Mouse (Mus musculus): ENCODE data around the gene Slc38a8. TPM values are rescaled to one million over a fixed set of nuclear protein-coding genes. Genes with fewer than 3 reads are reported as not detected.

Slc38a8 gene
- total and polyA plus RNA-seq, 2 experiments from 2014 or later: not detected

- 33% methylated on average over 7 of the region's 7 CpGs for WGBS
- H3K9ac ChIP-seq (replicated peaks; ENCODE audit: low read depth, low read length): no peak overlapping the region
- TF ChIP-seq CTCF (IDR thresholded peaks at IDR 0.05; ENCODE audit: low read depth): no peak
- TF ChIP-seq EP300 (IDR thresholded peaks at IDR 0.05; ENCODE audit: low read depth): no peak
- H3K27ac ChIP-seq (ENCODE audit: low read depth): no peak overlapping the region
- no peaks in the 10 kb centered on the region for H3K9me3 ChIP-seq (replicated peaks; ENCODE audit: control insufficient read depth, low read length)
- no peak overlapping the region for H3K4me3 ChIP-seq (ENCODE audit: low read depth, low read length)
- no peak overlapping the region for H3K4me2 ChIP-seq (ENCODE audit: low read depth, low read length)
- no peaks in the 10 kb centered on the region for H3K36me3 ChIP-seq (replicated peaks; ENCODE audit: control insufficient read depth, insufficient read depth, low read length)
- H3K27me3 ChIP-seq (ENCODE audit: control insufficient read depth, insufficient read depth, low read length): peaks cover 49% of the 10 kb centered on the region
- ATAC-seq (ENCODE audit: insufficient read depth, low read depth): no peak
- no peaks in the 10 kb centered on the region for H3K4me1 ChIP-seq (ENCODE audit: control insufficient read depth, insufficient read depth)
- no peak for DNase-seq (ENCODE audit: low spot score)
Measured at GRCm38 (mm10) chr8:119463709-119464108, 37.8 kb downstream of the Slc38a8 start.

GRCm38 (mm10) chr8:119461356-119461755 is 40.1 kb downstream of the Slc38a8 start:
- no peak for DNase-seq (ENCODE audit: low spot score)
- TF ChIP-seq CTCF (IDR thresholded peaks at IDR 0.05; ENCODE audit: low read depth) (no peak), EP300 (IDR thresholded peaks at IDR 0.05; ENCODE audit: low read depth) (no peak)
- 57% methylated on average over 9 of the region's 9 CpGs for WGBS
- no peaks in the 10 kb centered on the region for H3K36me3 ChIP-seq (replicated peaks; ENCODE audit: control insufficient read depth, insufficient read depth, low read length)
- peaks cover 41% of the 10 kb centered on the region for H3K27me3 ChIP-seq (ENCODE audit: control insufficient read depth, insufficient read depth, low read length)
- ATAC-seq (ENCODE audit: insufficient read depth, low read depth): no peak
- no peak overlapping the region for H3K4me3 ChIP-seq (ENCODE audit: low read depth, low read length)
- no peaks in the 10 kb centered on the region for H3K4me1 ChIP-seq (ENCODE audit: control insufficient read depth, insufficient read depth)
- no peak overlapping the region for H3K27ac ChIP-seq (ENCODE audit: low read depth)
- no peak overlapping the region for H3K4me2 ChIP-seq (ENCODE audit: low read depth, low read length)
- no peak overlapping the region for H3K9ac ChIP-seq (replicated peaks; ENCODE audit: low read depth, low read length)
- no peaks in the 10 kb centered on the region for H3K9me3 ChIP-seq (replicated peaks; ENCODE audit: control insufficient read depth, low read length)

- no peak overlapping the region for H3K9ac ChIP-seq (replicated peaks; ENCODE audit: low read depth, low read length)
- no peaks in the 10 kb centered on the region for H3K9me3 ChIP-seq (replicated peaks; ENCODE audit: control insufficient read depth, low read length)
- H3K4me2 ChIP-seq (ENCODE audit: low read depth, low read length): no peak overlapping the region
- no peaks in the 10 kb centered on the region for H3K36me3 ChIP-seq (replicated peaks; ENCODE audit: control insufficient read depth, insufficient read depth, low read length)
- H3K4me1 ChIP-seq (ENCODE audit: control insufficient read depth, insufficient read depth): no peaks in the 10 kb centered on the region
- no peak overlapping the region for H3K4me3 ChIP-seq (ENCODE audit: low read depth, low read length)
- no peak for ATAC-seq (ENCODE audit: insufficient read depth, low read depth)
- 12% methylated on average over 16 of the region's 16 CpGs for WGBS
- no peak for DNase-seq (ENCODE audit: low spot score)
- TF ChIP-seq CTCF (IDR thresholded peaks at IDR 0.05; ENCODE audit: low read depth): no peak
- no peak for TF ChIP-seq EP300 (IDR thresholded peaks at IDR 0.05; ENCODE audit: low read depth)
- H3K27me3 ChIP-seq (ENCODE audit: control insufficient read depth, insufficient read depth, low read length): peaks cover 24% of the 10 kb centered on the region
- H3K27ac ChIP-seq (ENCODE audit: low read depth): no peak overlapping the region
Measured at GRCm38 (mm10) chr8:119459724-119460123, 41.8 kb downstream of the Slc38a8 start.

GRCm38 (mm10) chr8:119456045-119456444 is 45.5 kb downstream of the Slc38a8 start:
- no peaks in the 10 kb centered on the region for H3K4me1 ChIP-seq (ENCODE audit: control insufficient read depth, insufficient read depth)
- TF ChIP-seq EP300 (IDR thresholded peaks at IDR 0.05; ENCODE audit: low read depth): no peak
- no peak for TF ChIP-seq CTCF (IDR thresholded peaks at IDR 0.05; ENCODE audit: low read depth)
- peaks cover 14% of the 10 kb centered on the region; the same call in 1 of the 2 replicates for H3K27me3 ChIP-seq (ENCODE audit: control insufficient read depth, insufficient read depth, low read length)
- ATAC-seq (ENCODE audit: insufficient read depth, low read depth): no peak
- H3K36me3 ChIP-seq (replicated peaks; ENCODE audit: control insufficient read depth, insufficient read depth, low read length): no peaks in the 10 kb centered on the region
- no peak overlapping the region for H3K4me2 ChIP-seq (ENCODE audit: low read depth, low read length)
- no peak overlapping the region for H3K4me3 ChIP-seq (ENCODE audit: low read depth, low read length)
- WGBS: 77% methylated on average over 5 of the region's 5 CpGs
- H3K27ac ChIP-seq (ENCODE audit: low read depth): no peak overlapping the region
- no peak for DNase-seq (ENCODE audit: low spot score)
- no peaks in the 10 kb centered on the region for H3K9me3 ChIP-seq (replicated peaks; ENCODE audit: control insufficient read depth, low read length)
- H3K9ac ChIP-seq (replicated peaks; ENCODE audit: low read depth, low read length): no peak overlapping the region

GRCm38 (mm10) chr8:119452919-119453318 is 48.6 kb downstream of the Slc38a8 start:
- 80% methylated on average over 5 of the region's 5 CpGs for WGBS
- ATAC-seq (ENCODE audit: insufficient read depth, low read depth) (no peak), DNase-seq (ENCODE audit: low spot score) (no peak)
- no peak overlapping the region for H3K27ac ChIP-seq (ENCODE audit: low read depth)
- H3K27me3 ChIP-seq (ENCODE audit: control insufficient read depth, insufficient read depth, low read length): peaks cover 43% of the 10 kb centered on the region
- no peaks in the 10 kb centered on the region for H3K36me3 ChIP-seq (replicated peaks; ENCODE audit: control insufficient read depth, insufficient read depth, low read length)
- no peak for TF ChIP-seq EP300 (IDR thresholded peaks at IDR 0.05; ENCODE audit: low read depth)
- no peak for TF ChIP-seq CTCF (IDR thresholded peaks at IDR 0.05; ENCODE audit: low read depth)
- no peak overlapping the region for H3K4me3 ChIP-seq (ENCODE audit: low read depth, low read length)
- no peaks in the 10 kb centered on the region for H3K4me1 ChIP-seq (ENCODE audit: control insufficient read depth, insufficient read depth)
- no peak overlapping the region for H3K4me2 ChIP-seq (ENCODE audit: low read depth, low read length)
- no peaks in the 10 kb centered on the region for H3K9me3 ChIP-seq (replicated peaks; ENCODE audit: control insufficient read depth, low read length)
- H3K9ac ChIP-seq (replicated peaks; ENCODE audit: low read depth, low read length): no peak overlapping the region

- Histone ChIP-seq H3K36me3 (replicated peaks; ENCODE audit: control insufficient read depth, insufficient read depth, low read length) (no peaks in the 10 kb centered on the region), H3K27me3 (ENCODE audit: control insufficient read depth, insufficient read depth, low read length) (peaks cover 58% of the 10 kb centered on the region), H3K4me3 (ENCODE audit: low read depth, low read length) (no peak overlapping the region), H3K4me2 (ENCODE audit: low read depth, low read length) (no peak overlapping the region), H3K27ac (ENCODE audit: low read depth) (no peak overlapping the region), H3K4me1 (ENCODE audit: control insufficient read depth, insufficient read depth) (no peaks in the 10 kb centered on the region), H3K9me3 (replicated peaks; ENCODE audit: control insufficient read depth, low read length) (no peaks in the 10 kb centered on the region), H3K9ac (replicated peaks; ENCODE audit: low read depth, low read length) (no peak overlapping the region)
- no peak for DNase-seq (ENCODE audit: low spot score)
- TF ChIP-seq CTCF (IDR thresholded peaks at IDR 0.05; ENCODE audit: low read depth) (no peak), EP300 (IDR thresholded peaks at IDR 0.05; ENCODE audit: low read depth) (no peak)
- ATAC-seq (ENCODE audit: insufficient read depth, low read depth): no peak
- 91% methylated on average over 4 of the region's 4 CpGs for WGBS
Measured at GRCm38 (mm10) chr8:119451131-119451530, 50.4 kb downstream of the Slc38a8 start.
